In genomic region chr3:139788854-139789253, GRCm38 (mm10) we compare ENCODE assay signal across 24 mouse cellular contexts.
"Had no signal": no experiment of that assay in that cellular context is flagged by ENCODE, and none has a peak within 500 bp of the region (broad histone marks: within the 10 kb centered on the region; RNA-seq: fewer than 3 reads in every experiment).

No protein-coding gene starts in this region.

- H3K27me3 ChIP-seq: heart, embryonic 13.5 days; heart, embryonic 15.5 days; hindbrain, embryonic 13.5 days; hindbrain, embryonic 15.5 days; kidney, embryonic 15.5 days; limb, embryonic 12.5 days; liver, embryonic 12.5 days had no signal

- H3K4me1 ChIP-seq: heart, embryonic 13.5 days; heart, embryonic 15.5 days; hindbrain, embryonic 13.5 days; hindbrain, embryonic 15.5 days; kidney, embryonic 15.5 days; limb, embryonic 10.5 days; limb, embryonic 12.5 days; liver, embryonic 12.5 days had no signal

- ATAC-seq: hindbrain, postnatal 0 days; intestine, embryonic 16.5 days; liver, embryonic 12.5 days had no signal

- H3K4me3 ChIP-seq: gastrocnemius, adult 2 months; heart, adult 2 months; heart, embryonic 13.5 days; heart, embryonic 15.5 days; hindbrain, embryonic 13.5 days; hindbrain, embryonic 15.5 days; kidney, embryonic 15.5 days; limb, embryonic 10.5 days; limb, embryonic 12.5 days; liver, embryonic 12.5 days had no signal

- H3K9me3 ChIP-seq: heart, embryonic 13.5 days; heart, embryonic 15.5 days; hindbrain, embryonic 13.5 days; hindbrain, embryonic 15.5 days; kidney, embryonic 15.5 days; limb, embryonic 10.5 days; limb, embryonic 12.5 days; liver, embryonic 12.5 days had no signal

- DNase-seq: gastrocnemius, adult 2 months; gastrocnemius, postnatal 10 days; gastrocnemius, postnatal 25 days; heart, adult 11 months; heart, adult 2 months; heart, postnatal 14 days; heart, postnatal 36 days; kidney, adult 11 months; kidney, adult 2 months; kidney, adult 9 months; kidney, postnatal 14 days; kidney, postnatal 36 days; layer of hippocampus, adult 9-11 months; layer of hippocampus, postnatal 36 days had no signal

- H3K36me3 ChIP-seq: heart, embryonic 13.5 days; heart, embryonic 15.5 days; hindbrain, embryonic 13.5 days; hindbrain, embryonic 15.5 days; kidney, embryonic 15.5 days; limb, embryonic 10.5 days; limb, embryonic 12.5 days; liver, embryonic 12.5 days had no signal
